Mouse (Mus musculus) cerebellum, adult 2 months (tissue): ENCODE measurements around the gene D11Wsu47e.

Experiments used
- CTCF ChIP-seq: fragments of 200-500 bp; IDR thresholded peaks from 2 replicates; pipeline ENCODE4 v1.5.1; 2011; ENCODE audit warnings: low read depth, mild to moderate bottlenecking, control low read depth, low read length, moderate library complexity, borderline replicate concordance; ENCODE audit not compliant: insufficient read depth
- POLR2A ChIP-seq: fragments of 200-500 bp; IDR thresholded peaks from 2 replicates; pipeline ENCODE4 v1.6.1; 2011; ENCODE audit warnings: low read length, control low read depth, borderline replicate concordance; ENCODE audit not compliant: insufficient read depth

DNA sequence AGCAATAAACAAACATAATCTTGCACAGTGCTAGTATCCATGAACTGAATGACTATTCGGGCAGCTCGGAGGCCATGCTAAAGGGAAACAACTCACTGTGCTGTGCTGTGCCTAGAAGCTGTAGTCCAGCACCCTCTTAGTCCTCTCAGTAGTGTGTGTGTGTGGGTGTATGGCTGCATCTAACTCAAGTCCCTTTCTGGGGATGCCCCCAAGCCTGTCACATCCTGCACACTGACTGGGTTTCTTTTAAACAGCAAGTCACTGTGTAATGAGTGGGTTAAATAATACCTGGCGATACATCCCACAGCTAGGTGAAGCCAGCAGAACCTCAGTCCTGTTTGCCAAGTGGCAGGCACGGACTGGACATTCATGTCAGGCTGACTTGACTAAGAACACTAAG, 25.4 kb upstream of the D11Wsu47e start:
- TF ChIP-seq POLR2A (no peak), CTCF (no peak)
